In the genomic region with DNA sequence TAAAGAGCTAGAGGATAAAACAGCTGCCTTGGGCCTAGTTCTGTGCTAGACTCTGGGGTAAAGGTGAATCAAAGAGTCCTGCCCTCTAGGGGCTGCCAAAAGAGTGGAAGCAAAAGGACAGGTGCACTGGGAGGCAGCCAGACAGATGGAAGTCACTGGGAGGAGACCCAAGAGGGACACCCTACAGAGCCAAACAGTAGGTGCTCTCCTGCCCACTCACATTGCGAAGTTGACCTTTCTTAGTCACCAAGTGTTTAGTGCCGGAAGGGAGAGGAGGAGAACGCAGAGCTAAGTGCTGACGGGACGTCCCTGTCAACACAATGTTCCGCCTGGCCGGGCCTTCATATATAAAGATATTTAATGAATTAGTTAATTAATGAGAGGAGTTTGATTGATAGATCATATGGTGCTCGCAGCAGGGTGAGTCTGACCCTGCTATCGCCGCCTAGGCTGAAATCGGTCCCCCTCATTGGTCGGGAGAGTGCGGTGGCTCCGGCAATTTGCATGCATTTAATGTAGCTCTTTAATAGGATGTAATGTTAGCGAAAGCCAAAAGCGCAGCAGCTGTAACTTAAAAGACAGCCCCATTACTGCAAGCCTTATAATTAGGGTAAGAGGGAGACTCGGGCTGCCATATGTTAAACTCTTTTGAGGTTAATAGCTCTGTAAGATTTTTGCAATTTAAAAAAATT, we compare ENCODE assay signal across 9 mouse cellular contexts.
DNase-seq lines count a peak whose midpoint lies in the region; ATAC-seq and TF ChIP-seq lines count a peak whose summit lies in the region.
"Had no signal": no experiment of that assay in that cellular context is flagged by ENCODE, and none has a peak within 500 bp of the region (broad histone marks: within the 10 kb centered on the region; RNA-seq: fewer than 3 reads in every experiment).

No protein-coding gene starts in this region.

- no peaks in the 10 kb centered on the region for H3K4me1 ChIP-seq in lung, postnatal 0 days (ENCODE audit: insufficient read depth, low read depth, low read length)
- H3K4me1 ChIP-seq in liver, embryonic 11.5 days (replicated peaks; ENCODE audit: control insufficient read depth, insufficient read depth, low read length) = no peaks in the 10 kb centered on the region
- H3K4me1 ChIP-seq in stomach, embryonic 16.5 days (ENCODE audit: control insufficient read depth, insufficient read depth, low read length) = no peaks in the 10 kb centered on the region

- H3K9me3 ChIP-seq in lung, postnatal 0 days (ENCODE audit: low read length) = no peaks in the 10 kb centered on the region
- no peaks in the 10 kb centered on the region for H3K9me3 ChIP-seq in liver, embryonic 11.5 days (ENCODE audit: control insufficient read depth, low read length)
- H3K9me3 ChIP-seq in stomach, embryonic 16.5 days (replicated peaks; ENCODE audit: control insufficient read depth, low read length) = no peaks in the 10 kb centered on the region

- H3K27ac ChIP-seq in lung, postnatal 0 days (ENCODE audit: low read length) = no peak overlapping the region
- H3K27ac ChIP-seq in liver, embryonic 11.5 days (ENCODE audit: low read depth, low read length) = no peak overlapping the region
- no peak overlapping the region for H3K27ac ChIP-seq in stomach, embryonic 16.5 days (ENCODE audit: low read length)

- no peaks in the 10 kb centered on the region for H3K36me3 ChIP-seq in lung, postnatal 0 days (ENCODE audit: insufficient read depth, low read length)
- H3K36me3 ChIP-seq in liver, embryonic 11.5 days (ENCODE audit: control insufficient read depth, insufficient read depth, low read length) = no peaks in the 10 kb centered on the region
- no peaks in the 10 kb centered on the region for H3K36me3 ChIP-seq in stomach, embryonic 16.5 days (ENCODE audit: control insufficient read depth, insufficient read depth, low read length)

- ATAC-seq in lung, postnatal 0 days = no peak
- no peak for ATAC-seq in liver, embryonic 11.5 days (replicated peaks; ENCODE audit: low FRiP score)
- ATAC-seq in stomach, embryonic 16.5 days (ENCODE audit: insufficient read depth, low FRiP score) = no peak
- ATAC-seq in CD4-positive, CD25-positive, alpha-beta regulatory T cell, adult 4 months = no peak

- no peak overlapping the region for H3K9ac ChIP-seq in lung, postnatal 0 days (replicated peaks; ENCODE audit: low read depth)
- no peak overlapping the region for H3K9ac ChIP-seq in liver, embryonic 11.5 days (ENCODE audit: low read depth, low read length)
- no peak overlapping the region for H3K9ac ChIP-seq in stomach, embryonic 16.5 days (ENCODE audit: low read length)

- H3K4me2 ChIP-seq in lung, postnatal 0 days (replicated peaks; ENCODE audit: low read depth, low read length) = no peak overlapping the region; the same call in 1 of the 2 replicates
- H3K4me2 ChIP-seq in liver, embryonic 11.5 days = peak overlapping the region; percentile 55
- H3K4me2 ChIP-seq in stomach, embryonic 16.5 days (ENCODE audit: low read depth, low read length) = peak overlapping the region; percentile 50

- 37% methylated on average over 17 of the region's 17 CpGs for WGBS in lung, postnatal 0 days
- WGBS in liver, embryonic 11.5 days = 23% methylated on average over 17 of the region's 17 CpGs
- 34% methylated on average over 17 of the region's 17 CpGs for WGBS in stomach, embryonic 16.5 days

- peaks cover 9% of the 10 kb centered on the region for H3K27me3 ChIP-seq in lung, postnatal 0 days (replicated peaks; ENCODE audit: insufficient read depth, low read length)
- peaks cover 22% of the 10 kb centered on the region for H3K27me3 ChIP-seq in liver, embryonic 11.5 days (replicated peaks; ENCODE audit: control insufficient read depth, insufficient read depth, low read length)
- H3K27me3 ChIP-seq in stomach, embryonic 16.5 days (ENCODE audit: control insufficient read depth, insufficient read depth, low read length) = peaks cover 6% of the 10 kb centered on the region; the same call in 1 of the 2 replicates

- peak; percentile 11; the same call in 1 of the 2 replicates for TF ChIP-seq CTCF in lung, postnatal 0 days (IDR thresholded peaks at IDR 0.05)

- DNase-seq in cerebellum, adult 18-20 months = peak; percentile 33 to 42
- DNase-seq in cerebellum, adult 11 months = no peak
- no peak for DNase-seq in lung, postnatal 0 days (ENCODE audit: low spot score)
- no peak for DNase-seq in lung, postnatal 14 days
- DNase-seq in liver, embryonic 11.5 days (ENCODE audit: low spot score) = no peak
- DNase-seq in frontal cortex, postnatal 14 days (ENCODE audit: low spot score in 2 of 2) = no peak
- DNase-seq: left cerebral cortex, postnatal 4 days had no signal

- TF ChIP-seq EP300 in lung, postnatal 0 days (IDR thresholded peaks at IDR 0.05) = no peak

- no peak overlapping the region for H3K4me3 ChIP-seq in lung, postnatal 0 days (ENCODE audit: low read depth, low read length)
- peak overlapping the region; percentile 22 for H3K4me3 ChIP-seq in liver, embryonic 11.5 days (ENCODE audit: low read depth, low read length)
- peak overlapping the region; percentile 26 for H3K4me3 ChIP-seq in stomach, embryonic 16.5 days (replicated peaks; ENCODE audit: low read length)

Comparison
In these comparisons a context has a peak if more than half of its experiments do, and no peak if none do; other contexts are left out.
1. DNase-seq: peak in cerebellum, adult 18-20 months (2 of 2); none in cerebellum, adult 11 months (single experiment), lung, postnatal 0 days (single experiment), lung, postnatal 14 days (single experiment), liver, embryonic 11.5 days (single experiment) and frontal cortex, postnatal 14 days (0 of 2).